Mouse (Mus musculus) MEL (cell line): ENCODE measurements around the gene Gm45716. TPM values are rescaled to one million over a fixed set of nuclear protein-coding genes. Genes with fewer than 3 reads are reported as not detected.

Source experiments
- DNase-seq: peaks from one replicate; pipeline ENCODE4 v3.0.0; 2011; ENCODE audit warnings: low read depth, low spot score
- H3K27ac ChIP-seq: 2 replicates; pipeline ENCODE4 v1.5.1; 2012; ENCODE audit warnings: low read depth, mild to moderate bottlenecking, control low read depth, low read length, moderate library complexity; ENCODE audit not compliant: control insufficient read depth
- H3K27me3 ChIP-seq, 2 experiments: fragments of 150-350 bp in 1 of 2; sonication (generic) in 1 of 2; 2 replicates each; pipeline ENCODE4 v1.6.1; 2012; ENCODE audit warnings: low read length in 2 of 2, mild to moderate bottlenecking in 2 of 2, improper control_type of control experiment in 1 of 2, moderate library complexity in 1 of 2; ENCODE audit not compliant: insufficient read depth in 2 of 2, control insufficient read depth in 1 of 2
- H3K36me3 ChIP-seq, 2 experiments: 2 replicates each; pipeline ENCODE4 v1.6.1; 2012 to 2014; ENCODE audit warnings: low read length in 2 of 2, improper control_type of control experiment in 1 of 2, inconsistent platforms in 1 of 2, mild to moderate bottlenecking in 1 of 2; ENCODE audit not compliant: insufficient read depth in 2 of 2, control insufficient read depth in 1 of 2
- H3K4me1 ChIP-seq, 2 experiments: fragments of 150-350 bp in 1 of 2; sonication (generic) in 1 of 2; 2 replicates each; pipeline ENCODE4 v1.6.1; 2012; ENCODE audit warnings: low read length in 2 of 2, improper control_type of control experiment in 1 of 2, mild to moderate bottlenecking in 1 of 2; ENCODE audit not compliant: insufficient read depth in 2 of 2, control insufficient read depth in 1 of 2
- H3K4me3 ChIP-seq, 2 experiments: fragments of 150-350 bp in 1 of 2; sonication (generic) in 1 of 2; 2 replicates each; pipeline ENCODE4 v1.5.1; 2012; ENCODE audit warnings: low read depth in 2 of 2, low read length in 2 of 2, mild to moderate bottlenecking in 2 of 2, moderate library complexity in 2 of 2, control low read depth in 1 of 2, improper control_type of control experiment in 1 of 2; ENCODE audit not compliant: control insufficient read depth in 1 of 2, insufficient read depth in 1 of 2
- H3K79me2 ChIP-seq: 2 replicates; pipeline ENCODE4 v1.6.1; 2012; ENCODE audit warnings: mild to moderate bottlenecking, low read length, moderate library complexity; ENCODE audit not compliant: control insufficient read depth, poor library complexity, insufficient read depth
- H3K9ac ChIP-seq: 2 replicates; pipeline ENCODE4 v1.6.1; 2012; ENCODE audit warnings: low read depth, mild to moderate bottlenecking, control low read depth, low read length, moderate library complexity; ENCODE audit not compliant: control insufficient read depth, poor library complexity, severe bottlenecking
- H3K9me3 ChIP-seq: fragments of 150-350 bp; sonication (generic); replicated peaks from 2 replicates; pipeline ENCODE4 v1.6.1; 2012; ENCODE audit warnings: mild to moderate bottlenecking, low read length, improper control_type of control experiment, moderate library complexity; ENCODE audit not compliant: insufficient read depth
- CHD1 ChIP-seq: IDR thresholded peaks from 2 replicates; pipeline ENCODE4 v1.6.1; 2012; ENCODE audit warnings: low read depth, mild to moderate bottlenecking, inconsistent platforms, low read length, improper control_type of control experiment
- ELF1 ChIP-seq: IDR thresholded peaks from 2 replicates; pipeline ENCODE4 v1.6.1; 2014; ENCODE audit warnings: low read depth, mild to moderate bottlenecking, inconsistent platforms, low read length, improper control_type of control experiment, moderate library complexity
- EP300 ChIP-seq, 2 experiments: IDR thresholded peaks; 2 replicates each; pipeline ENCODE4 v1.6.1; 2011; ENCODE audit warnings: improper control_type of control experiment in 2 of 2, low read length in 2 of 2, low read depth in 1 of 2, mild to moderate bottlenecking in 1 of 2
- ETS1 ChIP-seq: IDR thresholded peaks from 2 replicates; pipeline ENCODE4 v1.6.1; 2012; ENCODE audit warnings: low read depth, mild to moderate bottlenecking, inconsistent platforms, low read length, improper control_type of control experiment, moderate library complexity
- GABPA ChIP-seq: IDR thresholded peaks from 2 replicates; pipeline ENCODE4 v1.6.1; 2012; ENCODE audit warnings: low read depth, mild to moderate bottlenecking, inconsistent platforms, low read length, improper control_type of control experiment, moderate library complexity
- GATA1 ChIP-seq: IDR thresholded peaks from 2 replicates; pipeline ENCODE4 v1.6.1; 2011; ENCODE audit warnings: low read depth, low read length, improper control_type of control experiment
- HCFC1 ChIP-seq: IDR thresholded peaks from 2 replicates; pipeline ENCODE4 v1.6.1; 2012; ENCODE audit warnings: low read depth, mild to moderate bottlenecking, inconsistent platforms, low read length, improper control_type of control experiment, moderate library complexity
- MAX ChIP-seq: IDR thresholded peaks from 2 replicates; pipeline ENCODE4 v1.6.1; 2011; ENCODE audit warnings: low read length, improper control_type of control experiment
- MEF2A ChIP-seq: IDR thresholded peaks from 2 replicates; pipeline ENCODE4 v1.6.1; 2014; ENCODE audit warnings: low read depth, mild to moderate bottlenecking, inconsistent platforms, low read length, improper control_type of control experiment; ENCODE audit not compliant: poor library complexity, insufficient replicate concordance, severe bottlenecking; ENCODE audit errors: extremely low read depth
- MXI1 ChIP-seq: IDR thresholded peaks from 2 replicates; pipeline ENCODE4 v1.6.1; 2011; ENCODE audit warnings: mild to moderate bottlenecking, low read depth, low read length, improper control_type of control experiment
- MYB ChIP-seq: IDR thresholded peaks from 2 replicates; pipeline ENCODE4 v1.6.1; 2011; ENCODE audit warnings: mild to moderate bottlenecking, low read depth, low read length, improper control_type of control experiment
- NRF1 ChIP-seq: IDR thresholded peaks from 2 replicates; pipeline ENCODE4 v1.6.1; 2014; ENCODE audit warnings: low read depth, mild to moderate bottlenecking, inconsistent platforms, low read length, improper control_type of control experiment, moderate library complexity; ENCODE audit not compliant: poor library complexity, insufficient read depth, severe bottlenecking
- POLR2AphosphoS5 ChIP-seq: IDR thresholded peaks from 2 replicates; pipeline ENCODE4 v1.6.1; 2012; ENCODE audit warnings: low read depth, borderline replicate concordance, mild to moderate bottlenecking, inconsistent platforms, low read length, moderate library complexity, mixed read lengths
- RAD21 ChIP-seq: IDR thresholded peaks from 2 replicates; pipeline ENCODE4 v1.6.1; 2011; ENCODE audit warnings: mild to moderate bottlenecking, low read depth, low read length, improper control_type of control experiment
- RCOR1 ChIP-seq: IDR thresholded peaks from 2 replicates; pipeline ENCODE4 v1.6.1; 2012; ENCODE audit warnings: low read depth, mild to moderate bottlenecking, inconsistent platforms, low read length, improper control_type of control experiment
- SIN3A ChIP-seq: IDR thresholded peaks from 2 replicates; pipeline ENCODE4 v1.6.1; 2012; ENCODE audit warnings: low read length, improper control_type of control experiment, inconsistent platforms
- TAL1 ChIP-seq: IDR thresholded peaks from 2 replicates; pipeline ENCODE4 v1.6.1; 2012; ENCODE audit warnings: mild to moderate bottlenecking, inconsistent platforms, low read length, moderate library complexity, mixed read lengths
- TCF12 ChIP-seq: IDR thresholded peaks from 2 replicates; pipeline ENCODE4 v1.6.1; 2014; ENCODE audit warnings: low read depth, mild to moderate bottlenecking, inconsistent platforms, low read length, improper control_type of control experiment, moderate library complexity
- USF2 ChIP-seq, 2 experiments: IDR thresholded peaks; 2 replicates each; pipeline ENCODE4 v1.6.1; 2011 to 2012; ENCODE audit warnings: improper control_type of control experiment in 2 of 2, low read length in 2 of 2, borderline replicate concordance in 1 of 2, inconsistent platforms in 1 of 2, low read depth in 1 of 2, mild to moderate bottlenecking in 1 of 2; ENCODE audit not compliant: insufficient read depth in 1 of 2
- ZC3H11A ChIP-seq: IDR thresholded peaks from 2 replicates; pipeline ENCODE4 v1.6.1; 2012; ENCODE audit warnings: low read depth, mild to moderate bottlenecking, inconsistent platforms, low read length, improper control_type of control experiment
- ZMIZ1 ChIP-seq: IDR thresholded peaks from 2 replicates; pipeline ENCODE4 v1.6.1; 2012; ENCODE audit warnings: low read depth, mild to moderate bottlenecking, inconsistent platforms, low read length, improper control_type of control experiment, moderate library complexity
- polyA plus RNA-seq, 2 experiments: library from polyadenylated mRNA; stranded (reverse) in 1 of 2; unstranded in 1 of 2; fragments of >175 nt in 1 of 2; fragments of >200 nt in 1 of 2; gene quantifications; 2 replicates each; pipeline versions ENCODE4 v1.2.1 to v1.2.4; 2012; ENCODE audit warnings: low replicate concordance in 2 of 2, low read depth in 1 of 2; ENCODE audit not compliant: insufficient read length in 2 of 2, insufficient read depth in 1 of 2, missing spikeins in 1 of 2
- total RNA-seq: library from RNA; depleted of rRNA; stranded (reverse); fragments of 300-350 nt; gene quantifications from 2 replicates; pipeline ENCODE4 v1.2.3, GENCODE M21; 2012

Gene Gm45716
- total and polyA plus RNA-seq, 3 experiments: 2.9 to 4.1 TPM; not detected in 1

DNA sequence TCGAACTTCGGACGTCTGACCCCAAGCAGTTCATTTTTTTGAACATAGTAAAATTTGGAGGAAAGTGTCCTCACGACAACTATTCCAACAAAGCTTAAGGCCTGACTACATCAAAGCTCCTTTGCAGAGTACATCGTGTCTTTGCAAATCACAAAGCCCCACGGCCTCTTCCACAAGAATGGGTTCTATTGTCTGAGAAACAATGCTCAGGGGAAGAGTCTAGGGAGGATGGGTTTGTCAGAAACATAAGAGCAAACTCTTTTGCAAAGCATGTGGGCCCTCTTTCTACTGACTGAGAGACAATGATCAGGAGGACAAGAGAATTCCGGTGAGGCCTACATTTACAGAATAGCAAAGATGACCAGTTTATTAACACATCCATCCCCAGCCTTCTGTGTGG lies 26.8 kb downstream of the Gm45716 start:
- no peaks in the 10 kb centered on the region for H3K36me3 ChIP-seq
- TF ChIP-seq ZMIZ1 (no peak), POLR2AphosphoS5 (no peak), ELF1 (no peak), HCFC1 (no peak), EP300 (IDR thresholded peaks at IDR 0.05; ENCODE audit: low read depth in 1 of 2, low read length in 2 of 2) (no peak), GABPA (no peak), MEF2A (no peak), RAD21 (no peak), RCOR1 (no peak), GATA1 (no peak), MAX (no peak), USF2 (IDR thresholded peaks at IDR 0.05; ENCODE audit: borderline replicate concordance in 1 of 2, insufficient read depth in 1 of 2, low read depth in 1 of 2, low read length in 2 of 2) (no peak)
- no peak overlapping the region for H3K27ac ChIP-seq
- no peaks in the 10 kb centered on the region for H3K9me3 ChIP-seq
- no peak overlapping the region for H3K9ac ChIP-seq
- DNase-seq: no peak
- peaks cover 2 to 3% of the 10 kb centered on the region in 2 experiments; a peak in 1 of 4 replicates for H3K27me3 ChIP-seq
- no peaks in the 10 kb centered on the region for H3K79me2 ChIP-seq
- no peak overlapping the region for H3K4me3 ChIP-seq
- H3K4me1 ChIP-seq: no peaks in the 10 kb centered on the region

DNA sequence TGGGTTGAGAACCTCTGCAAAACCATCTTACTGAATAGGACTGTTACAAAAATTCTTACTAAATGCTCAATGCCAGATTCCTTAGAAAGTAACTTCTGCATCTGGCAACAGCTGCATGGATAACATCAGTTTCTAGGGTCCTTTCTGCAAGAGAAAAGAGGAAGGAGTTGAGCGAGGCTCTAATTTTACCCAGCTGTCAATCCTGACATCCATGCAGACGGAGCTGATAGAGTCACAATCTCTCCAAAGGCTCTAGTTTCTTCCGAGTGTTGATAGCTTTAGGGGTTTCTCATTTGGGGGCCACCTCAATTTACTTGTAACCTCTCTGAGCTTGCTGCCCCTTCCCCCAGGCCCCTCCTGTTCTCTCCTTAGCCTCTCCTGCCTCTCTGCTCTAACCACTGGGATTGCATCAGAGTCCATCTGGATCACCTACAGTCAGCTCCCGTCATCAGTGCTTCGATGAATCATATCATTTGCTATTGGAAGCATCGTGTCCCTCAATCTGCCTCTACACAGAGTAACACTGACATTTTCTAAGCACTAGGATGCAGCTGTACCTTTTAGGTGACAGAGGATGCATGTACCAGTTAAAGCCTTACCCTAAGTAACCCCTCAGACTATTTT lies 32.7 kb downstream of the Gm45716 start:
- TF ChIP-seq ZC3H11A: no peak
- TF ChIP-seq TAL1: peak; percentile 49
- TF ChIP-seq EP300 (IDR thresholded peaks at IDR 0.05; ENCODE audit: low read depth in 1 of 2, low read length in 2 of 2): peak; percentile 81 to 85
- no peak for TF ChIP-seq NRF1
- TF ChIP-seq MAX: no peak
- no peak for TF ChIP-seq MXI1
- peak; percentile 63; the same call in 1 of the 2 replicates for TF ChIP-seq TCF12
- no peak for TF ChIP-seq ZMIZ1
- no peak for TF ChIP-seq MYB
- peak; percentile 83 for TF ChIP-seq RCOR1
- TF ChIP-seq SIN3A: peak; percentile 31; the same call in 1 of the 2 replicates
- TF ChIP-seq ETS1: peak; percentile 72; the same call in 1 of the 2 replicates
- no peak for TF ChIP-seq CHD1
- TF ChIP-seq GATA1: peak; percentile 89
- Histone ChIP-seq H3K4me1 (peaks cover 5 to 29% of the 10 kb centered on the region in 2 experiments; a peak in 3 of 4 replicates), H3K9me3 (no peaks in the 10 kb centered on the region), H3K79me2 (no peaks in the 10 kb centered on the region), H3K36me3 (peaks cover 0 to 30% of the 10 kb centered on the region in 2 experiments; a peak in 2 of 4 replicates), H3K27me3 (no peaks in the 10 kb centered on the region), H3K4me3 (no peak overlapping the region), H3K27ac (no peak overlapping the region), H3K9ac (no peak overlapping the region)
- peak; percentile 85 for DNase-seq
